Mouse (Mus musculus) midbrain, embryonic 10.5 days (tissue): ENCODE data around the gene Fnbp1l. TPM values are rescaled to one million over a fixed set of nuclear protein-coding genes. Genes with fewer than 3 reads are reported as not detected.

Experiments
- DNase-seq: peaks from one replicate; pipeline ENCODE4 v3.0.0-alpha.2; 2017; ENCODE audit warnings: low spot score
- H3K27ac ChIP-seq: fragments of 300-500 bp; sonication (generic); replicated peaks from 2 replicates; pipeline ENCODE4 v1.5.1; 2016; ENCODE audit warnings: mild to moderate bottlenecking
- H3K27me3 ChIP-seq: fragments of 300-500 bp; sonication (generic); 2 replicates; pipeline ENCODE4 v1.6.1; 2016; ENCODE audit warnings: low read depth, mild to moderate bottlenecking; ENCODE audit not compliant: poor library complexity, severe bottlenecking
- H3K36me3 ChIP-seq: fragments of 300-500 bp; sonication (generic); 2 replicates; pipeline ENCODE4 v1.6.1; 2016; ENCODE audit warnings: mild to moderate bottlenecking, moderate library complexity
- H3K4me1 ChIP-seq: fragments of 300-500 bp; sonication (generic); 2 replicates; pipeline ENCODE4 v1.6.1; 2016
- H3K4me3 ChIP-seq: fragments of 300-500 bp; sonication (generic); 2 replicates; pipeline ENCODE4 v1.5.1; 2016; ENCODE audit warnings: mild to moderate bottlenecking, moderate library complexity
- H3K9me3 ChIP-seq: fragments of 300-500 bp; sonication (generic); replicated peaks from 2 replicates; pipeline ENCODE4 v1.6.1; 2016; ENCODE audit warnings: mild to moderate bottlenecking
- WGBS: fragments of 180-500 bp; shearing (Covaris S2); methylation state at CpG from one replicate; pipeline ENCODE4 v1.1.7; 2016; 5-methylcytosine and 5-hydroxymethylcytosine counted together
- polyA plus RNA-seq: library from polyadenylated mRNA; unstranded; fragments of >200 nt; fragmentation: Nextera tagmentation; extraction: Ambion mirVana; gene quantifications from 2 replicates; pipeline ENCODE4 v1.2.1, GENCODE M21; 2016

Fnbp1l gene
- polyA plus RNA-seq, 1 experiment from 2014 or later, result 50.5 TPM

- Histone ChIP-seq H3K4me3 (no peak overlapping the region), H3K27ac (0 out of 2 replicates have a peak overlapping the region, but pooled peaks have one; percentile 1), H3K4me1 (peaks cover 16% of the 10 kb centered on the region), H3K9me3 (no peaks in the 10 kb centered on the region), H3K27me3 (no peaks in the 10 kb centered on the region), H3K36me3 (peaks cover 67% of the 10 kb centered on the region)
- 84% methylated on average over 6 of the region's 6 CpGs for WGBS
- DNase-seq, result no peak
These were observed 103.8 kb downstream of the Fnbp1l start for GRCm38 (mm10) chr3:122515568-122516326.

GRCm38 (mm10) chr3:122512725-122513375 is 106.7 kb downstream of the Fnbp1l start:
- Histone ChIP-seq H3K9me3 (no peaks in the 10 kb centered on the region), H3K4me3 (no peak overlapping the region), H3K27ac (no peak overlapping the region), H3K27me3 (no peaks in the 10 kb centered on the region), H3K4me1 (peaks cover 11% of the 10 kb centered on the region; the same call in 1 of the 2 replicates), H3K36me3 (peaks cover 64% of the 10 kb centered on the region)
- 94% methylated on average over 16 of the region's 16 CpGs for WGBS
- no peak for DNase-seq

GRCm38 (mm10) chr3:122511721-122512619 is 107.5 kb downstream of the Fnbp1l start:
- WGBS, result 88% methylated on average over 14 of the region's 14 CpGs
- Histone ChIP-seq H3K36me3 (peaks cover 65% of the 10 kb centered on the region), H3K27me3 (no peaks in the 10 kb centered on the region), H3K27ac (no peak overlapping the region), H3K4me3 (no peak overlapping the region), H3K4me1 (peaks cover 7% of the 10 kb centered on the region; the same call in 1 of the 2 replicates), H3K9me3 (no peaks in the 10 kb centered on the region)
- DNase-seq, result no peak

GRCm38 (mm10) chr3:122510932-122511331 is 108.6 kb downstream of the Fnbp1l start:
- peaks cover 7% of the 10 kb centered on the region; the same call in 1 of the 2 replicates for H3K4me1 ChIP-seq
- DNase-seq, result no peak
- no peaks in the 10 kb centered on the region for H3K9me3 ChIP-seq
- H3K4me3 ChIP-seq, result no peak overlapping the region
- no peaks in the 10 kb centered on the region for H3K27me3 ChIP-seq
- no peak overlapping the region for H3K27ac ChIP-seq
- H3K36me3 ChIP-seq, result peaks cover 55% of the 10 kb centered on the region
- 84% methylated on average over 10 of the region's 10 CpGs for WGBS

GRCm38 (mm10) chr3:122510240-122510750 is 109.2 kb downstream of the Fnbp1l start:
- Histone ChIP-seq H3K4me3 (no peak overlapping the region), H3K4me1 (peaks cover 7% of the 10 kb centered on the region; the same call in 1 of the 2 replicates), H3K27ac (no peak overlapping the region), H3K36me3 (peaks cover 48% of the 10 kb centered on the region), H3K27me3 (no peaks in the 10 kb centered on the region), H3K9me3 (no peaks in the 10 kb centered on the region)
- no peak for DNase-seq
- WGBS, result 93% methylated on average over 14 of the region's 14 CpGs

GRCm38 (mm10) chr3:122509534-122510239 is 109.8 kb downstream of the Fnbp1l start:
- Histone ChIP-seq H3K36me3 (peaks cover 47% of the 10 kb centered on the region), H3K4me1 (peaks cover 7% of the 10 kb centered on the region; the same call in 1 of the 2 replicates), H3K9me3 (no peaks in the 10 kb centered on the region), H3K27me3 (no peaks in the 10 kb centered on the region), H3K4me3 (no peak overlapping the region), H3K27ac (no peak overlapping the region)
- 81% methylated on average over 11 of the region's 11 CpGs for WGBS
- DNase-seq, result no peak

- Histone ChIP-seq H3K27me3 (no peaks in the 10 kb centered on the region), H3K9me3 (no peaks in the 10 kb centered on the region), H3K27ac (0 out of 2 replicates have a peak overlapping the region, but pooled peaks have one; percentile 19), H3K4me3 (no peak overlapping the region), H3K36me3 (peaks cover 49% of the 10 kb centered on the region), H3K4me1 (peaks cover 10% of the 10 kb centered on the region; the same call in 1 of the 2 replicates)
- DNase-seq, result peak; percentile 64
- 50% methylated on average over 5 of the region's 5 CpGs for WGBS
These were observed 110.4 kb downstream of the Fnbp1l start for GRCm38 (mm10) chr3:122509084-122509483.

GRCm38 (mm10) chr3:122507826-122508225 is 111.7 kb downstream of the Fnbp1l start:
- no peak for DNase-seq

GRCm38 (mm10) chr3:122506343-122506916 is 113.1 kb downstream of the Fnbp1l start:
- no peaks in the 10 kb centered on the region for H3K27me3 ChIP-seq
- peaks cover 31% of the 10 kb centered on the region for H3K36me3 ChIP-seq
- WGBS, result 92% methylated on average over 10 of the region's 10 CpGs

More at GRCm38 (mm10) chr3:122507826-122508225, 111.7 kb downstream of the Fnbp1l start:
- no peak overlapping the region for H3K4me3 ChIP-seq
- peaks cover 10% of the 10 kb centered on the region; the same call in 1 of the 2 replicates for H3K4me1 ChIP-seq
- H3K9me3 ChIP-seq, result no peaks in the 10 kb centered on the region
- WGBS, result 95% methylated on average over 14 of the region's 14 CpGs
- no peak overlapping the region for H3K27ac ChIP-seq
- peaks cover 45% of the 10 kb centered on the region for H3K36me3 ChIP-seq
- no peaks in the 10 kb centered on the region for H3K27me3 ChIP-seq

GRCm38 (mm10) chr3:122500929-122501328 is 118.6 kb downstream of the Fnbp1l start:
- H3K27ac ChIP-seq, result no peak overlapping the region
- peaks cover 5% of the 10 kb centered on the region; the same call in 1 of the 2 replicates for H3K36me3 ChIP-seq
- H3K4me3 ChIP-seq, result no peak overlapping the region
- DNase-seq, result no peak
- H3K27me3 ChIP-seq, result no peaks in the 10 kb centered on the region
- WGBS, result 86% methylated on average over 9 of the region's 9 CpGs
- H3K9me3 ChIP-seq, result no peaks in the 10 kb centered on the region
- peaks cover 28% of the 10 kb centered on the region for H3K4me1 ChIP-seq

More at GRCm38 (mm10) chr3:122506343-122506916, 113.1 kb downstream of the Fnbp1l start:
- no peak for DNase-seq
- no peak overlapping the region for H3K4me3 ChIP-seq
- H3K9me3 ChIP-seq, result no peaks in the 10 kb centered on the region
- peaks cover 18% of the 10 kb centered on the region for H3K4me1 ChIP-seq
- H3K27ac ChIP-seq, result no peak overlapping the region

- 75% methylated on average over 6 of the region's 6 CpGs for WGBS
- Histone ChIP-seq H3K9me3 (no peaks in the 10 kb centered on the region), H3K27me3 (no peaks in the 10 kb centered on the region), H3K27ac (no peak overlapping the region), H3K4me1 (peaks cover 33% of the 10 kb centered on the region), H3K36me3 (peaks cover 1% of the 10 kb centered on the region; the same call in 1 of the 2 replicates), H3K4me3 (no peak overlapping the region)
- DNase-seq, result no peak
These were observed 119.9 kb downstream of the Fnbp1l start for GRCm38 (mm10) chr3:122499647-122500046.
